Mouse (Mus musculus) megakaryocyte, embryonic 14.5 days (primary cell): Measurements from ENCODE around the gene Abhd6.

ENCODE experiments used
- FLI1 ChIP-seq: IDR thresholded peaks from 2 replicates; pipeline ENCODE4 v1.6.1; 2012; ENCODE audit warnings: low read length, inconsistent platforms, mixed read lengths
- GATA1 ChIP-seq: IDR thresholded peaks from 3 replicates; pipeline ENCODE4 v1.6.1; 2012; ENCODE audit warnings: mixed read lengths, low read length, inconsistent platforms, borderline replicate concordance

DNA sequence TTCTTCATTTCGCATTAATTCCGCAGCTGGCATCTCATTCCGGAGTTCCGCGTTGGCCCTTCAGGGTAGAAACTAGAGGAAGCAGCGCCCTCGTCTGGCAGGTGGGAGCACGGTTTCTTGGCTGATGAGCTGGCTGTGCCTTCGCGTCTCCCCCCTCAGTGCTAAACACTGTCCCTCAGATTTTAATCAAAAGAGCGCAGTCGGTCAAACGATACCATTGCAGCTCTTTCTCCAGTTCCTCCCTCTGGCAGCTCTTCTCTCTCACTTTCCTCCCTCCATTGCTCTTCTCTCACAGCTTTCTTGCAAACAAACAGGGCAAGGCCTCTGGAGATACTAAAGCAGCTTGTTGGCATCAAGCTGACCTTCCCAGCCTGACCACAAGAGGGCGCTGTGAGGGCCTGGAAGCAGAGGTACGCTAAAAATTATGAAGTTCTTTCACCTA is 5.4 kb upstream of the Abhd6 start:
- TF ChIP-seq GATA1 (no peak), FLI1 (no peak)
